Mouse (Mus musculus) liver, adult 2 months (tissue): ENCODE results near the gene Chd6.

Experiments used
- CTCF ChIP-seq: fragments of 200-500 bp; IDR thresholded peaks from 2 replicates; pipeline ENCODE4 v1.5.1; 2011; ENCODE audit warnings: low read depth, low read length, control low read depth
- POLR2A ChIP-seq: fragments of 200-500 bp; IDR thresholded peaks from 2 replicates; pipeline ENCODE4 v1.6.1; 2011; ENCODE audit warnings: low read length, control low read depth; ENCODE audit not compliant: insufficient read depth; ENCODE audit errors: extremely low read depth

- TF ChIP-seq CTCF (no peak), POLR2A (no peak)
Observed at GRCm38 (mm10) chr2:160914656-160915055, 194.2 kb downstream of the Chd6 start.
